Mouse (Mus musculus): ENCODE data around the gene Acadl. TPM values are rescaled to one million over a fixed set of nuclear protein-coding genes. Genes with fewer than 3 reads are reported as not detected.

Acadl gene
- total RNA-seq, 4 experiments from 2014 or later: 31.2 to 33.2 (median 32.6) TPM

DNA sequence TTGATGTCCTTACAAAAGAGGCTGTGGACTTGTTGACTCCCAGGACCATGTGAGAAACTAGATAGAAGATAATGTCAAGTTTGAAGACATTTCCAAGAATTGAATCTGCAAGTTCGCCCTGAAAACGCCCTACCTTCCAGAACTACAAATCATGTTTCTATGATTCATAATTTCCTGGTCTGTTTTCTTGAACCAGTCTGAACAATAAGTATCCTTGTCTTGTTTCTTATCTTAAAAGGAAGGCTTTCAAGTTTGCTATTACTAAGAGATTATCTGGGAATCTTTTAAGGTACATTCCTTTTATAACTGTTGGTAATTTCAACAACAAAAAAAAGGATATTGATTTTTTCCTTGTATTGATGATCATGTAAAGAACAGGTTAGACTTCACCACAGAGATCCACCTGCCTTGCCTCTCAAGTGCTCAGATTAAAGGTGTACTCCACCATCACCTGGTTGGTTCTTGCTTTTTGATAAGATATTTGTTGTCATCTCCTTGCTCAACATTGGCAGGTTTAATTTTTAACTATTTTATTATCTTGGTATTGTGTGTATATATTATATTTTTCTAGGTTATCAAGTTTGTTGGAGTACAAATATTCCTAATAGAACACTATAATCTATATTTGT lies 70.1 kb downstream of the Acadl start:
- no peak for DNase-seq (ENCODE audit: low spot score in 2 of 2)

DNA sequence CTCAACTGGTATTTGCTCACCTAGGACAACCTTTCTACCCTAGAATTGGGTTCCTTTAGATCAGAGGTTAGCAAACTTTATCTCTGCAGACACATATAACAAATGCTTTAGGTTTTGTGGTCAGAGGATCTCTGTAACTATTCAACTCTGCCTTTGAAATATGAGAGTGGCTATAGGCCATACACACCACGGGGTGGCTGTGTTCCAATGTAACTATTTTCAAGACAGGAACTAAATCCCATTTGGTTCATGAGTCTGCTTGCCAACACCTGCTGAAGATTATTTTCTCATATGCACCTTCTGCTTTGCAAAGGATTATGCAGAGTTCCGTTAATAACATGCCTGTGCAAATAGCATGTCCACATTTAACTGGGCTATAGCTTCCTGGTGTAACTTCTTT lies 80.8 kb downstream of the Acadl start:
- no peak for DNase-seq (ENCODE audit: low spot score in 2 of 2)

- no peak for DNase-seq (ENCODE audit: low spot score in 2 of 2)
Measured at GRCm38 (mm10) chr1:66781027-66781426, 82.0 kb downstream of the Acadl start.

Other genes starting within 250 kb of the Acadl start
- 10 to 100 TPM; 30.0 to 36.2 (median 34.8) TPM for gene Rpe, start 162.4 kb downstream of the Acadl start, total RNA-seq (2022)
- gene Kansl1l, start 45.7 kb downstream of the Acadl start, total RNA-seq (2022): 10 to 100 TPM; 14.5 to 21.5 (median 18.3) TPM
- gene Myl1, start 82.1 kb upstream of the Acadl start, total RNA-seq (2022): 1 to 10 TPM in 3 of 4 experiments, not detected in 1; 1.8 to 8.0 (median 5.0) TPM
- gene Lancl1, start 175.6 kb upstream of the Acadl start, total RNA-seq (2022): 100 to 1,000 TPM; 196 to 219 (median 217) TPM

All from left cerebral cortex, adult 8-10 months (tissue).